Mouse (Mus musculus) adrenal gland, adult (tissue): Measurements from ENCODE around the gene Plg.

ENCODE experiments used
- DNase-seq, 2 experiments: peaks; one replicate each; pipeline ENCODE4 v3.0.0; 2022 to 2023; ENCODE audit warnings: low spot score in 1 of 2; ENCODE audit not compliant: inconsistent age in 2 of 2

Plg gene

GRCm38 (mm10) chr17:12385049-12385794 is 6.8 kb downstream of the Plg start:
- no peak for DNase-seq

DNA sequence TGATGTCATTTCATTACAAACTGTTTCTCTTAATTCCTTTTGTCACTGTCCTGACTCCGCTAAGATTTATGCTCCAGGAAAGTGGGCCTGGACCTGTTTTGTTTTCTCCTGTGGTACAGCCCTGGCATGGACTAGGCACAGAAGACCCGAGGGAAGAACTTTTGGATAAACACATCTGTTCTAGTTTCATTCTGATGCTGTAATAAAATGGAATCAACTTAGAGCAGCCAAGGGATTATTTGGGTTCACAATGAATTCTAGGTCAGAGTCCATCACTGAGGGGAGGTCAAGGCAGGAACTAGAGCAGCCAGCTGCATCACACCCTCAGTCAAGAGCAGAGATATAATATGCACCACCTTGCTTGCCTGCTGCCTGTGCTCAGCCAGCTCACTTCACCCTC is 9.4 kb downstream of the Plg start:
- DNase-seq = no peak

GRCm38 (mm10) chr17:12388239-12388638 is 9.8 kb downstream of the Plg start:
- no peak for DNase-seq

GRCm38 (mm10) chr17:12396163-12396677 is 17.8 kb downstream of the Plg start:
- no peak for DNase-seq

GRCm38 (mm10) chr17:12403420-12403819 is 25.0 kb downstream of the Plg start:
- no peak for DNase-seq

DNA sequence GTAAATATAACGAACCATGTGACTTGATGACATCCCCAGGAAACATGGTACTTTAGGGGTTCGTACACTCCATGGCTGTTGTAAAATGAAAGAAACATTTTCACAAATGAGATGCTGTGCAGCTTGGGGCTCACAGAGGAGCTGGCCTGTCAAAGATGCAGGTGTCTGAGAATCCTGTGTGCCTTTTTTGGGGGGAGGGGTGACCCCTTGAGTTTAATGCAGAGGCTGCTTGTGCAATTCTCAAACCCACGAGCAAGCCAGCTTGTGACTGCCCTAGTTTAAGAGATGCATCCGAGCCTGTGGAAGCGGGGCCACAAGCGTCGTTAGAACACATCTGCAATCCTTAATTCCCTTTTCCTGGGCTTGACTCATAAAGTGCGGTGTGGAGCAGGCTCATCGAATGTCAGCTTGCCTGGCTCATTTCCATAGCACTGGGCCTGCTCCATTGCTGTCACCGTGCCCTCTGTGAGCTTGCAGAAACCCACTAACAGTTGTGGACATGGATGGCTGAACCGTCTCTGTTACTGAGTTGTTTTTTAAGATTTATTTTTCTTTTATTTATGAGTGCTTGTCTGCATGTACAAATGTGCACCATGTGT is 31.0 kb downstream of the Plg start:
- no peak for DNase-seq

GRCm38 (mm10) chr17:12412181-12412890 is 33.9 kb downstream of the Plg start:
- DNase-seq = no peak

GRCm38 (mm10) chr17:12412891-12413237 is 34.5 kb downstream of the Plg start:
- DNase-seq = no peak

DNA sequence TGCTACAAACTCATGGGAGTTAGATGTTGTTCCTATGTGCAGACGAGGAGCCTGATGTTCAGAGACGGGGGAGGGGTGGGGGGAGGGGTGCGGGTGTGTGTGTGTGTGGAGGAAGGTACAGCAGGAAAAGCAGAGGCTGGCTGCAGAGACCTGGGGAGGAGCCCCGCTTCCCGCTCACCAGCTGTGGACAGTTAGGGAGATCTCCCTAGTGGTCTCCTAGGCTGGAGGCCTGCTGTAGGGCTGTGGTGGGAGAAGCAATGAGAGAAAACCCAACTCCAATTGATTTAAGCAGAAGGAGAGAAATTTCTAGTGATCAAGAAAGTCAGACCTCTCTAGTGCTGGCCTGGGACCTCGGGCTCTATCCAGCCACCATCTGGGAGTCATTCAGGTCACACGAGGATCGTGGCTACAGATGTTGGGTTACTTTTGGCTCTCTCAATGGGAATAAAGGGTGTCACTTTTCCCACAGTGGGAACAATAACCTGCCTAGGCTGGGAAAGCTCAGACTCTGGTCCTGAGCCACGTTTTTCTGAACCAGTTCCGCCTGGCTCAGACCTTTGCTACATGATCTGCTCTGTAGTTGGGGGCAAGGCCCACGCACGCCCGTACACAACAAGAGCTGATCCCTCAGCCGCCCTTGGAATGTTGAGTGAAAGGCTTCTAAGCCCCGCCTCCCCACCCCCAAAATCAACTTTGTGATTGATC is 36.8 kb downstream of the Plg start:
- peak in 1 of 2 experiments; percentile 37 for DNase-seq

GRCm38 (mm10) chr17:12415741-12416140 is 37.3 kb downstream of the Plg start:
- DNase-seq = no peak

DNA sequence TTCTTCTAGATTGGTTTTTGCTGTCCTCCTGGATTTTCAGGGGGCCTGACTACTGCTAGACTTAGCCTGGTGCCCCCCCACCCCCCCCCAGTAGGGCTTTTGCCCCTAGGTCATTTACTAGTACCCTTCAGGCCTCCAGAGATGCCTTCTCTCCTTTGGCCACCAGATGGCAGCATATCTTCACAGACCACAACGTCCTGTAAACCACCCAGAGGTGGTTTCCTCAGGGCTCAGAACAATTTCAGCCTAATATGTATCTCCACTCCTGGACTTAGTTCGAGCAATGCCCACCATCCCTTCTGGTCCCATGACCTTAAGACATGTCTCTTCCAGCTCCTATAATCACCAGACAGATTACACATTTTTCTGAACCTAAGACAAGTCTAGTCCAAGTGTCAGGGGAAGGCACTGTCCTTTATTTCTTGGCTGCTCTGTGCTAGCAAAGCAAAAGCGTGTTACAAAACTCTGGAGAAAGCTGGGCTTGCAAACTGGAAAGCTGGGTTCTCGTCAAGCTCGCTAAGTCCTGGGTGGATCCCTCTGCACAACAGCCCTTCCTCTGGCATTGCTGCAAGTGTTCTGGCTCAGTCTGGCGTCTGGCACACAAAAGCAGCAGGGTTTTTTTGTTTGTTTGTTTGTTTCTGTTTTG is 38.0 kb downstream of the Plg start:
- peak; percentile 65 to 91 for DNase-seq

DNA sequence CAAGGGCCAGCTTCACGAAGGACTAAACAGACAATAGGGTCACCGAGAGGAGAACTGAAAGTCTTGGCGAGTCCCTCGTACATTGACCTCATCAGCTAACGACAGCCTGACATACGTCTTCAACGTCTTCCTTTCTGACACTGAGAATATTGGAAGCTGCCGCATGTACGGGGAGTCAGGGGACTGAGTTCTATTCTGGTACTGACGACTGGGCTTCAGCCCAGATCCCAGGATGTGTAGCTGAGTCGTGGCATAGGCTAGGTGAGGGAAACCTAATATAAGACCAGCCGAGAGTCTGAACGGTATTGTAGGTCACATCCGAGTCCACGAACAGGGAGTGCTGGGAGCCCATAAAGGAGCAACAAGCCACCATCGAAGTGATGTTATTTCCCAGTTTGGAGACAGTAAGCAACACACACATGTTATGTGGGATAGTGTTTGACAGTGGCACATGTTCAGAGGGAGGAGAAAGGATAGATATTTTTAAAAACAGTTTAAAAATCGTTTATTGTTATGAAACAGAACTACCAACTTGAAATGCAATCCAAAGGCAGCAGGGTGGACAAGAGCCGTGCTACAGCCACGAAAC is 41.2 kb downstream of the Plg start:
- DNase-seq = no peak

DNA sequence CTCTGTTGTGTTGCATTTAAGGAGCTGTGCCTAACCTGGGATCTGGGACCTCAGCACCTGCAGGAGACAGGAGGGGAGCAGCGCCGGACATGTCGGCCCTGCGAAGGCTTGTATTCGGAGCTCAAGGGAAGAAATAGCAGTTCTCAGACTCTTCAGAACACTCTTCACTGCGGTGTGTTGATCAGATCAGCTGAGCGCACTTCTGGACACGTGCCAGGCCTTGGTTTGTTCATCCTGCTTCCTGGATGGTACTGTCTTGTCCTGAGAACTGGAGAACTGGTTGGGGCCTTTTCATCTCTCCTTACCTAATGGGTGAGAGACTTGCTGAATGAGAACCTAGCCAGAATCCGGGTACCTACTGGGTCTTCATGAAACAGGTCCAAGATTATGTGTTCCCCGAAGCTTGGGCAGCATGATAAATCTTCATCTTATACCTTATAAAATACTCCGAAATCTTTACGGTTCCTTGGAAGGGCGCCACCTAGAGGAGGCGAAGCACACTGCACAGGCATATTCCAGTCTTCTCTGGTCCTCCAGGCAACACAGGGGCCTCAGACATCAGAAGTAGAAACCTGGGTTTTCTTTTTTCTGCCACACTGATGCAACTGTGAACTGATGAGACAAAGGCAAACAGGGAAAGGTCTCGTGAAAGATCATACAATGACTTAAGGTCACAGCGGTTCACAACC is 42.6 kb downstream of the Plg start:
- DNase-seq = peak in 1 of 2 experiments; percentile 46

- no peak for DNase-seq
Observed at GRCm38 (mm10) chr17:12422143-12422542, 43.7 kb downstream of the Plg start.

GRCm38 (mm10) chr17:12427156-12427555 is 48.7 kb downstream of the Plg start:
- DNase-seq = no peak

- DNase-seq = no peak
Observed at GRCm38 (mm10) chr17:12428369-12428768, 50.0 kb downstream of the Plg start.

DNA sequence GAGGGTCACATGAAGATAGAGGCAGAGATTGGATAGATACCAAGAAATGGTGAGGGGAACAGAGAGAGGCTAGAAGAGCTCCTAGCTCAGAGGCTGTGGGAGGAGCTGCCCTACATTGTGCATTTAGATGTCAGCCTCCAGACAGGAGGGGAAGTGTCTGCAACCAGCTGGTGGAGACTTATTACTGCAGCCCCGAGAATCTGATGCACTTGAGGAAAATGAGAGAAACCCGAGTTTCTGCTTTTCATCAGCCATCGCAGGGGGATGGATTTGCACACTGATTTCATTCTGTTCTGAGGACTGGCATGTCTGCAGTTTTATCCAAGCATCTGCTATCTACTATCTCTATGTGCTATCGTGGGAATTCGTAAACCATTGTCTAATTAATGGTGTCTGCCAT is 53.3 kb downstream of the Plg start:
- DNase-seq = no peak

DNA sequence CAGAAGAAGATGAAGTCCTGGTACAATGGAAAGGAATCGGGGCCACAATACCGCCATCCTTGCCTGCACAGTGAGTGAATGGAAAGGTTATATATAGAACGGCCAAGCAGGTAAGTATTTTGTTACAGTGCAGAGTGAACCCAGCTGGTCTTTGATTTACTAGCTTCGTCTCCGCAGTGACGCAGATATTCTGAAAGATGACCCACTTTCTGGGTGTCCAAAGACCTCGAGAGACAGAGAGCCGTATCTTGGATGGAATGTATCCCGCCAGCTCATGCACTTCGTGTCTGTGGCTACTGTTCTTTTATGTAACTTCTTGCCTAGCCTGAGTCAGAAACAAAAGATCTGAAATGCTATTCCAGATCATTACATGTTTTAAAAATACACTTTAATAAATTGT is 59.4 kb downstream of the Plg start:
- DNase-seq = peak in 1 of 2 experiments; percentile 10

GRCm38 (mm10) chr17:12444561-12444960 is 66.2 kb downstream of the Plg start:
- peak in 1 of 2 experiments; percentile 52 for DNase-seq

- no peak for DNase-seq
Observed at GRCm38 (mm10) chr17:12451234-12451633, 72.8 kb downstream of the Plg start.
